Mouse (Mus musculus) neural tube, embryonic 14.5 days (tissue): ENCODE results near the gene Igdcc4. TPM values are rescaled to one million over a fixed set of nuclear protein-coding genes. Genes with fewer than 3 reads are reported as not detected.

Experiments used
- ATAC-seq: fragments of 200-750 bp; cut with Nextera tagmentation; 2 replicates; pipeline ENCODE4 v1.8.0; 2017; ENCODE audit warnings: low read depth, mild to moderate bottlenecking, moderate TSS enrichment, moderate library complexity
- H3K27ac ChIP-seq: fragments of 300-500 bp; sonication (generic); 2 replicates; pipeline ENCODE4 v1.5.1; 2014; ENCODE audit warnings: low read depth, mild to moderate bottlenecking, control low read depth, low read length, moderate library complexity, mixed read lengths
- H3K27me3 ChIP-seq: fragments of 300-500 bp; sonication (generic); 2 replicates; pipeline ENCODE4 v1.6.1; 2014; ENCODE audit warnings: low read length; ENCODE audit not compliant: control insufficient read depth, insufficient read depth
- H3K36me3 ChIP-seq: fragments of 300-500 bp; sonication (generic); 2 replicates; pipeline ENCODE4 v1.6.1; 2014; ENCODE audit warnings: low read length, mixed read lengths; ENCODE audit not compliant: control insufficient read depth, insufficient read depth
- H3K4me1 ChIP-seq: fragments of 300-500 bp; sonication (generic); 2 replicates; pipeline ENCODE4 v1.6.1; 2014; ENCODE audit warnings: low read length; ENCODE audit not compliant: control insufficient read depth, insufficient read depth
- H3K4me2 ChIP-seq: fragments of 300-500 bp; sonication (generic); 2 replicates; pipeline ENCODE4 v1.6.1; 2014; ENCODE audit warnings: mild to moderate bottlenecking, low read depth, low read length, control low read depth
- H3K4me3 ChIP-seq: fragments of 300-500 bp; sonication (generic); 2 replicates; pipeline ENCODE4 v1.5.1; 2014; ENCODE audit warnings: low read depth, low read length, control low read depth, mixed read lengths
- H3K9ac ChIP-seq: fragments of 300-500 bp; sonication (generic); replicated peaks from 2 replicates; pipeline ENCODE4 v1.6.1; 2014; ENCODE audit warnings: low read depth, mild to moderate bottlenecking, control low read depth, low read length, mixed read lengths
- H3K9me3 ChIP-seq: fragments of 300-500 bp; sonication (generic); 2 replicates; pipeline ENCODE4 v1.6.1; 2016; ENCODE audit warnings: low read length; ENCODE audit not compliant: control insufficient read depth
- WGBS: fragments of 180-500 bp; shearing (Covaris S2); extraction: QIAGEN DNeasy Blood & Tissue Kit; methylation state at CpG from one replicate; pipeline ENCODE4 v1.1.7; 2014; 5-methylcytosine and 5-hydroxymethylcytosine counted together
- polyA plus RNA-seq: library from polyadenylated mRNA; unstranded; fragments of >200 nt; fragmentation: Nextera tagmentation; extraction: Ambion mirVana; gene quantifications from 2 replicates; pipeline ENCODE4 v1.2.1, GENCODE M21; 2014

Gene Igdcc4
- polyA plus RNA-seq, 1 experiment from 2014 or later: 19.4 TPM

DNA sequence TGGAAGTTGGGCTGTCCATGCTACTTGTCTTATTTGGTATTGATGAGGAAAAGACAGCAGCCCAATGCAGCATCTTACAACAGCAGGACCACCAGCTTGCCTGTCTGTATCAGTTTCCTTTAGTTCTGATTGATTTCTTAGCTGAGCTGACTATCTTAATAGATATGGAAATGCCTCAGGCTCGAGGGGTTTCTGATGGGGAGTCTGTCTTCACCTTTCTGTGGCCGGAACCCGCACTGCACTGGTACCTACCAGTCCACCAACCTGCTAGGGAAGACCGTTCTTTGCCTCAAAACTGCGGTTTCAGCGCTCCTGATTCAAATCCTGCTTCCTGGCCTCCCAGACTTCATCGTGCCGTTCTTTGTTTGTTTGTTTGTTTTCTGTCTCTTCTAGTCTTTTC, 60.6 kb downstream of the Igdcc4 start:
- Histone ChIP-seq H3K9ac (no peak overlapping the region), H3K27ac (no peak overlapping the region), H3K4me2 (peak overlapping the region; percentile 76), H3K36me3 (no peaks in the 10 kb centered on the region), H3K4me1 (peaks cover 36% of the 10 kb centered on the region), H3K27me3 (no peaks in the 10 kb centered on the region), H3K4me3 (no peak overlapping the region), H3K9me3 (no peaks in the 10 kb centered on the region)
- WGBS: 13% methylated on average over 8 of the region's 8 CpGs
- ATAC-seq: no peak

DNA sequence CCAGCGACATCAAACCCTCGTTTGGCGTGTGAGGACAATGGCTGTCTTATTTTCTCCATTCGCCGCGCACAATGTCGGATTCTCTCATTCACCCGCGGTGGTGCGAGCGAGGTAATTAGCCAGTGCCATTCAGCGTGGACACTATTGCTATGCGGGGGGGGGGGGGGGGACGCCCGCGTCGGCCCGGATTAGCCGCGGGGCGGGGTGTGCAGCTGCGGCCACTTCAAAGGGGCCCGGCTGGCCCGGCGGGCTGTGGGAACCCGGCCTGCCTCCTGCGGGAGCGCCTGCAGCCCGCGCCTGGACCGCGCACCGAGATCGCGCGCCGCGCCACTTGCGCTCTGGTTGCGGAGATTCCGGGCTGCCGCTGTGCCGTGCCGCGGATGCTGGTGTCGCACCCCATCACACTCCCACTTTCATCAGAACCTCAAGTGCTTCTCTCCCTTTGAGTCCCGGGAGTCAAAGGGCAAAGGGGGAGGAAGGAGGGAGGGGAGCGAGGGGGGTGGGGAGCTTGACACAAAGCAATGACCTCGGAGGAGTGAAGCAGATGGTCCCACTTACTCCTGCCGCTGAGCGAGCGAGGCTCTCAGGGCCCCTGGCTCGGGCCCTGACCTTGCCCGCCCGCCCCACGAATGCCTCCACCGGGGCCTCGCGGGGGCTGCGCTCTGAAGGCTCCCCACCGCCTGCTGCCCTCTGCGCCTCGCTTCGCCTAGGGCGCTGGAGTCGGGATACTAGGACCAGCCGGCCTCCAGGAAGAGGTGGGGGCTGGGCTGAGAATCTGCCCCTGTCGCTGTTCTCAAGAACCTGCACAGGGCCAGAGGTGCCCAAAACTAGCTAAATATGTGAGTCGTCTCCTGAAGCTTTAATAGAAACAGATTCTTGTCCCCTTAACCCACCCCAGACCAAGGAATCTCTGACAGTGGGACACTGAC, 61.7 kb downstream of the Igdcc4 start:
- Histone ChIP-seq H3K27me3 (no peaks in the 10 kb centered on the region), H3K4me1 (peaks cover 28% of the 10 kb centered on the region), H3K4me2 (peak overlapping the region; percentile 76), H3K9me3 (no peaks in the 10 kb centered on the region), H3K9ac (peak overlapping the region; percentile 69), H3K4me3 (peak overlapping the region; percentile 38), H3K27ac (peak overlapping the region; percentile 64), H3K36me3 (no peaks in the 10 kb centered on the region)
- ATAC-seq: peak; percentile 82
- WGBS: under 1% methylated on average over 58 of the region's 69 CpGs

DNA sequence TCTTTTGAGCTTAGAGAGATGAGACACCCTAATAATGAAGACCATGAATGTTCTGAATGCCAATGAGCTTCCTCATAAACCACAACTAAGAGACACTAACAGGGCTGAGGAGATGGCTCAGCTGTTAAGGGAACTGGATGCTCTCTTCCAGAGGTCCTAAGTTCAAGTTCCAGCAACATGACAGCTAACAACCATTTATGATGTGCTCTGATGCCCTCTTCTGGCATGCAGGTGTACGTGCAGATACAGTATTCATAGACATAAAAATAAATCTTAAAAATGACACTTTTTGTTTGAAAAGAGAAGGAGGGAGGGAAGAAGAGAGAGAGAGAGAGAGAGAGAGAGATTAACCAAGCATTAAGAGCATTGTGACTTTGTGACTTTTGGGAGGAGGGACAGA, 63.6 kb downstream of the Igdcc4 start:
- H3K36me3 ChIP-seq: no peaks in the 10 kb centered on the region
- no peak overlapping the region for H3K4me2 ChIP-seq
- no peak for ATAC-seq
- no peaks in the 10 kb centered on the region for H3K27me3 ChIP-seq
- H3K9me3 ChIP-seq: no peaks in the 10 kb centered on the region
- no peak overlapping the region for H3K9ac ChIP-seq
- peaks cover 35% of the 10 kb centered on the region for H3K4me1 ChIP-seq
- H3K4me3 ChIP-seq: no peak overlapping the region
- H3K27ac ChIP-seq: no peak overlapping the region
- WGBS: 37% methylated on average over 1 of the region's 1 CpGs

GRCm38 (mm10) chr9:65166386-65166785, 65.1 kb downstream of the Igdcc4 start:
- H3K4me3 ChIP-seq: no peak overlapping the region
- H3K36me3 ChIP-seq: no peaks in the 10 kb centered on the region
- no peak overlapping the region for H3K27ac ChIP-seq
- WGBS: 38% methylated on average over 9 of the region's 9 CpGs
- H3K27me3 ChIP-seq: no peaks in the 10 kb centered on the region
- H3K4me1 ChIP-seq: peaks cover 30% of the 10 kb centered on the region
- no peaks in the 10 kb centered on the region for H3K9me3 ChIP-seq
- H3K4me2 ChIP-seq: no peak overlapping the region
- H3K9ac ChIP-seq: no peak overlapping the region
- ATAC-seq: no peak

- Histone ChIP-seq H3K9me3 (no peaks in the 10 kb centered on the region), H3K4me1 (peaks cover 17% of the 10 kb centered on the region), H3K9ac (no peak overlapping the region), H3K27ac (peak overlapping the region; percentile 6), H3K27me3 (no peaks in the 10 kb centered on the region), H3K4me3 (no peak overlapping the region), H3K4me2 (no peak overlapping the region), H3K36me3 (no peaks in the 10 kb centered on the region)
- 11% methylated on average over 5 of the region's 6 CpGs for WGBS
- no peak for ATAC-seq
Observed at GRCm38 (mm10) chr9:65168534-65168933, 67.2 kb downstream of the Igdcc4 start.

GRCm38 (mm10) chr9:65168952-65169351, 67.7 kb downstream of the Igdcc4 start:
- H3K4me1 ChIP-seq: peaks cover 13% of the 10 kb centered on the region
- H3K4me3 ChIP-seq: no peak overlapping the region
- no peaks in the 10 kb centered on the region for H3K27me3 ChIP-seq
- H3K4me2 ChIP-seq: no peak overlapping the region
- H3K36me3 ChIP-seq: no peaks in the 10 kb centered on the region
- H3K9me3 ChIP-seq: no peaks in the 10 kb centered on the region
- 7% methylated on average over 4 of the region's 4 CpGs for WGBS
- H3K9ac ChIP-seq: no peak overlapping the region
- peak overlapping the region; percentile 6; the same call in 1 of the 2 replicates for H3K27ac ChIP-seq
- 0 out of 2 replicates have a peak, but pooled peaks have one; percentile 41 for ATAC-seq

DNA sequence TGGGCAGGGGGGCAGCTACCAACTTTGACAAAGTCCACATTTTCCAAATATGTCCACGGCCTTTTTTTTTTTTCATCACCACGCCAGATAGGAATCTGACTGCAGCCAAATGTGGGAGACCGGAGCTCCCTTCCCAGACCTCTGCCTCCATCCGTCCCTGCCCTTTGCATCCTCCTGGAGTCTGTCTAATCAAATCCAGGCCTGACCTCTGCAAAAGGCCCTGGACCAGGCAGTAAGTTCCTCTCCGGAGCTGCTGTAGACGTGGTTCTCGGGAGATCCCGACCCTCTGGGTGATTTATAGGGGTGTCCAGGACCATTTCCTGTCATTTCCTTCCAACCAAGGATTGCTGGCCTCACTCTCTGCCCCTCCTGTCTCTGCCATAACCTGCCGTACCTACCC, 71.4 kb downstream of the Igdcc4 start:
- Histone ChIP-seq H3K9me3 (no peaks in the 10 kb centered on the region), H3K4me3 (no peak overlapping the region), H3K4me2 (no peak overlapping the region), H3K36me3 (no peaks in the 10 kb centered on the region), H3K27me3 (no peaks in the 10 kb centered on the region), H3K27ac (no peak overlapping the region), H3K9ac (no peak overlapping the region), H3K4me1 (peaks cover 37% of the 10 kb centered on the region)
- ATAC-seq: no peak
- 47% methylated on average over 9 of the region's 9 CpGs for WGBS

DNA sequence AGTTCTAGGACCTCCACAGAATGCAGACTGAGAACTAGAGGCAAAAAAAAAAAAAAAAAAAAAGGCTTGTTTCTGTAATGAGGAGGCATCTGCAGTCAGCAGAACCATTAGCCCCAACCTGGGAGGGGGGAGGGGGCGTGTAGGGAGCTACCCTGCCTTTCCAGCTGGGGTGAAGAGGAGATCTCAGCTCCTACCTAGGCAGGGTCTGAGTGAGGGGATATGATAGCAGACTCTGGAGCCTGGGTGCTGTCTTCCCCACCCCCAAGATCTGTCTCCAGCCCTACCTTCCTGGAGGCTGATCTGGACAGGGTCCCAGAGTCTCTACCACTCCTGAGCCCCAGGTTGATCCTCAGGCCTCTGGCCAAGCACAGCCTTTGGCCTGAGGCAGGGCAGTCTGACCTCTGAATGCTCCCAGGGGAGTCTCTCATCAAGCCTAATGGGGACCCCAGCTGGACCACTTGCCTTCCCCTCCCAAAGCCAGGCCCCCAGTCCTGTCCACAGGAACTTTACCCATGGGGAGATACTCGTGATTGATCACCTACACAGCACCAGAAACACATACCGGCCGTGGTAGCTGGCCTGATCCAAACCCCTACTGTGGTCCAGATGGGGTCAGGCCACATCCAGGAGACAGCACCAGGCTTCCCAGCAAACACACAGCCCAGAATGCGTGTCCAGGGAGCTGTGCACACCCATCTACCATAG, 74.1 kb downstream of the Igdcc4 start:
- peak; percentile 16; the same call in 1 of the 2 replicates for ATAC-seq
- Histone ChIP-seq H3K9ac (no peak overlapping the region), H3K4me3 (no peak overlapping the region), H3K4me2 (no peak overlapping the region), H3K4me1 (peaks cover 49% of the 10 kb centered on the region), H3K36me3 (no peaks in the 10 kb centered on the region), H3K27ac (peak overlapping the region; percentile 76), H3K9me3 (no peaks in the 10 kb centered on the region), H3K27me3 (no peaks in the 10 kb centered on the region)
- WGBS: 11% methylated on average over 5 of the region's 5 CpGs
